Mouse (Mus musculus): ENCODE measurements around the gene Inpp5d.

The Inpp5d gene

DNA sequence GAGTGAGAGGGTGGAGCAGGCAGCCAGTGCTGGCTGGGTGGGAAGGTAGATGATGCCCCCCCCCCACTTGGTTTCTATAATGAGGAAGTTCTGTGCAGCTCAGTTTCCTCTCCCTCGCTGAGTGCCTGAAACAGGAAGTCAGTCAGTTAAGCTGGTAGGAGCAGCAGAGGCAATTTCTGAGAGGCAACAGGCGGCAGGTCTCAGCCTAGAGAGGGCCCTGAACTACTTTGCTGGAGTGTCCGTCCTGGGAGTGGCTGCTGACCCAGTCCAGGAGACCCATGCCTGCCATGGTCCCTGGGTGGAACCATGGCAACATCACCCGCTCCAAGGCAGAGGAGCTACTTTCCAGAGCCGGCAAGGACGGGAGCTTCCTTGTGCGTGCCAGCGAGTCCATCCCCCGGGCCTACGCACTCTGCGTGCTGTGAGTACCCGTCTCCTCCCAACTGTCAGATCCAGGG lies at the start of gene Inpp5d:
Inpp5d (plus strand) TSS at position 102 of the 458 bp plus-strand sequence.
- DNase-seq: no peak

DNA sequence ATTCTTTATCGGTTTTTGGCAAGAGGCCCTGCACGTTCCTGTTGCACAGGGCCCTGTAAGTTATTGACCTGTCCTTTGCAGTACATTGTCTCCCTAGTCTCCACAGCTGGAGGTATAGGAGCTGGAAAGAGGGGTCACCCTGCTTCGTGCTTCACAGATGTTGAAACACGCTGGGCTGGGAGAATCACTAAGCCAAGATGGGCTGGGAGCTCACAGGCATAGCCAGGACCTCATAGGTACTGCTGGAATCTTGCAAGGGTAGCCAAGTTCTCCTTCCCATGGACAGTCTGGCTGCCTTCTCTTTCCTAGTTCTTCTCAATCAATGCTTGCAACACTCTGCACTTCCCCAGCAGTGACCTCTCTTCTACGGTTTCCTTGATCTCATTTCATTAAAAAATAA lies 46.9 kb upstream of the Inpp5d start:
- no peak for DNase-seq

DNA sequence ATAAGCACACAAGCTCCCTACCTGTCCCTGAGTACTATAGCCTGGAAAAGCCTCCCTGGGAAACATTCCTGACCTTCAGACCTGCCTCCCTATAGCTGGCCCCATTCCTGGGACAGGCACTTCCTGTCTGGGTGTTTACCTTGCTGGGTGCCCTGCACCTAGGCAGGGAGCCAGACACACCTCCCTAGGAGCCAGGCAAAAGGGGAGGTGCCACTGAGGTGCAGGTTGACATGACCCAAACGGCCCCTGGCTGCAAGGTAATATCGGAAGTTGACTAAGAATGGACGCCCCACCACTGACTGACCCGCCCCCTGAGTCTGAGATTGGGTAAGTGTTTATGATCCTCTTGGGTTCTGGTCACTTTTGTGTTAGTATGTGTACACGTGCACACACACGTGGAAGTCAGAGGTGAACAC lies 46.3 kb upstream of the Inpp5d start, which contains the start of gene Ngef:
Ngef (minus strand) TSS at position 71 of the 416 bp plus-strand sequence.
- DNase-seq: no peak

DNA sequence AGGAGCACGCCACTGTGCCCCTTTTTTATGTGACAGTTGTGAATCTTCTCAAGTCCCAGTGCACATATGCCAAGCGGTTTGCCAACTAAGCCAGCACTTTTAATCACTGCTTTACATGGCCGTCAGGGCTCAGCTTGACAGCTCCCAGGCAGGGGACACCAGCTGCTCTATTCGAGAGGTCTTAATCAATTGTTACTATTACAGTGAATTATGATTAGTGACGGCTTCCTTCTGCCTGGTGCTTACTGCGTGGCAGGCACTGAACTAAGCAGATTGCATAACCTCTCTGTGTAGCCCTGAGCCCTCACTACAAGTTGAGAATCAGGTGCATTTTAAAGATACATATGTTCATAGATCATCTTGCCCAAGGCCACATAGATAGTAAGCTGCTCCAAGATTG lies 45.8 kb upstream of the Inpp5d start:
- no peak for DNase-seq

DNA sequence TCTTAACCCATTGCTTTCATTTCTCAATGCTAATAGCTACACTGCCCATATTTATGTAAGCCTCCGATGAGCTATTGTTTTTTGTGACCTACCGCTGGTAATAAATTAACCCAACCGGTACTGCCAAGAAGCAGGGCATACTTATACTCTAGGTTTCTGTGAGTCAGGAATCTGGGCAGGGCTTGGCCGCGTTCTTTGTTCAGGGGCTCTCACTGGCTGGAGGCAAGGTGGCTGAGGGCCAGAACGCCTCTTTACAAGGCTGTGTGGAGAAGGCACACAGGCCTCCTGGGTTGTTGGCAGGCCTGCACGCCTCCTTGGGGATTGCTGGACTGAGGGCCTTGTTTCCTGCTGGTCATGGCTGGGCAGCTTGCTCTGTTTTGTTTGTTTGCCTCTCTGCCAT lies 45.3 kb upstream of the Inpp5d start:
- DNase-seq: no peak

DNA sequence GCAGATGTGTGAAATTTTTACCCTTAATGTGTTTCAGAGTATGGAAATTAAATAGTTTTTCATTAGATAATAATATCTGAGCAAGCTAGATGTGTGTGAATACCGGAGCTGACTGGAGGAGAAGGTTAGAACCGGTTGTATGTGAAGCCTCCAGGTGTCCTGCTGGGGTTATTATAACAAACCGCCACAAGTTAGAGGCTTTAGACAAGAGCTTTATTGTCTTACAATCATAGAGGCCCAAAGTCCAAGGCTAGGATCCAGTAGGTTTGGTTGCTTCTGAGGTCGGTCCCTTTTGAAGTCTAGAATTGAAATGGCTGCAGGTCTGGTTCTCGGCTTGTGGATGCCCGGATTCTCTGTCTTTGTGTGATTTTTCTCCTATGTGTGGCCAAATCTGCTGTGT lies 41.1 kb upstream of the Inpp5d start:
- DNase-seq: no peak

DNA sequence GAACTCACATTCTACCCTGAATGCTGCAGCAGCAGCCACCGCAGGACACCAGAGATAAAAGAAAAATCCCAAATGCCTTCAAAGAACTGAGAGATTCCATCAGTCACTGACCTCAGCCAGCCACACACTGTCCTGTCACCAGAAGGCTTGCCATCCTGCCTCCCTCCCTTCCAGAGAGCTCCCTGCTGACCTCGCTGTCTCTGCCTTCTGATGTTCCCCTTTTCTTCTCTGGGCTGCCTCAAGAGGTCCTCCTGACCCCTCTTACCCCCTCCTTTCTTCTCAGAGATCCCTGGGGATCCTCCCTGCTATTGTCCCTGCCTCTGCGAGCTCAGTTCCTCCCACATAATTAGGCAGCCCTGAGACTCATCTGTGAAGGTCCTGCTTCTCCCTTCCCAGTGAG lies 39.3 kb upstream of the Inpp5d start:
- no peak for DNase-seq

DNA sequence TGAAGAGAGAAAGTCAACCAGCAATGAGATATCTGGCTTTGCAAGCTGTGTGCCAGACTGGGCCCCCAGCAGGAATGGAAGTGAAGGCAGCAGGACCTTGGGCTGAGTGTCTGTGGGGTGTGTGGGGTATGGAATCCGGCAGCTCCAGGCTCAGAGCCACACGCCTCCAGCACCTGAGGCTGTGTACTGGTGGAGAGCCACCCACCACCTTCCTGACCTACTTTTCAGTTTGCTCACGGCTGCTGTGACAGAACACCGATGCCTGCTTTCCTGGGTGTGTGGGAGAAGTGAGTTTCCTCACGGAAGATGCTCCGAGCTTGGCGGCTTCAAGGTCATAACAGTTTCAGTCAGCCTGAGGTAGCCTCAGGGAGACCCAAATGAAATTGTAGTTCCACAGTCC lies 30.9 kb upstream of the Inpp5d start:
- DNase-seq: peak; percentile 89

DNA sequence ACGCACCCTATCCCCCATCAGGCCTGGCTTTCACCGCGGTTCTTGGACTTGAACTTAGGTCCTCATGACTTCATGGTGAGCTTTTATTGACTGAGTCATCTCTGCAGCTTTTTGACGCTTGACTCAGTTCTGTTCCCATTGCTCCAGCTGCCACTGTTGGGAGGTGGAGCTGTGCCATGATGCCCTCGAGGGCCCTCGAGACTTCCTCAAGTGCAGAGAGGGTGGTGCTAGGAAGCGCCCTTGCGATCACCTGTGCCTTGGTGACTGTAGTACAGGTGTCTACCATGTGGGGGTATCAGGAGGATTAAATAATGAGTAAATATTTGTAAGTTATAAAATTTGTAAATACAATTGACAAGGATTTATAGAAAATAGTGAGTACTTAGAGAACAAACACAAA lies 30.1 kb upstream of the Inpp5d start:
- no peak for DNase-seq

DNA sequence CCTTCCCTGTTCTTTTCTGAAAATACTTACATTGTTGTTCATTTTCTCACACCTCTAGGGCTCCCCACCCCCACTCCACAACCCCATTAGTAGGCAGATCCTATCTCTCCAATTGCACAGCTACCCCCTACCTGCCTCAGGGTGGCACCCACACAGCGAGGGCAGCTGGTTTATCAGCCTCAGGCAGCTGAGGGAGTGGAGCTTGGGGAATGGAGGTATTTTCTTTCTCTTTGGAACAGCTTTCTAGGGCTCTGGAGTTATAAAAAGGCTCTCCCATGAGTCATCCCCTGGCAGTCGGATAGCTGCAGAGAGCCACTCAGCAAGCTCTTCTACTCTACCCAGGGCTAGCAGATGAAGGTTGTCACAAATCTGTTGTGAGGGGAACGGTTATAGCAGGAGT lies 25.9 kb upstream of the Inpp5d start:
- peak; percentile 80 for DNase-seq

DNA sequence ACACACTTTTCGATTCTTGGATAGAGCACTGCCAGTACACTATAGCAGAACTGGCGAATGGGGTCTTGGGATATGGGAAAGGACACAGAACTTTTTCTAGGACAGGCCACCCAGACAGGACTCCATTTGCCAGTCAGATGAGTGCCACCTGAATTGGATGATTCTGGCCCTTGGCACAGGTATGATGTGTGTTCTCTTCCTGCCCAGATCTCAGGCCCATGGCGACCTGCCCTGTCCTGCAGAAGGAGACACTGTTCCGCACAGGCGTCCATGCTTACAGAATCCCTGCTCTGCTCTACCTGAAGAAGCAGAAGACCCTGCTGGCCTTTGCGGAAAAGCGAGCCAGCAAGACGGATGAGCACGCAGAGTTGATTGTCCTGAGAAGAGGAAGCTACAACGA lies 25.4 kb upstream of the Inpp5d start:
- no peak for DNase-seq

DNA sequence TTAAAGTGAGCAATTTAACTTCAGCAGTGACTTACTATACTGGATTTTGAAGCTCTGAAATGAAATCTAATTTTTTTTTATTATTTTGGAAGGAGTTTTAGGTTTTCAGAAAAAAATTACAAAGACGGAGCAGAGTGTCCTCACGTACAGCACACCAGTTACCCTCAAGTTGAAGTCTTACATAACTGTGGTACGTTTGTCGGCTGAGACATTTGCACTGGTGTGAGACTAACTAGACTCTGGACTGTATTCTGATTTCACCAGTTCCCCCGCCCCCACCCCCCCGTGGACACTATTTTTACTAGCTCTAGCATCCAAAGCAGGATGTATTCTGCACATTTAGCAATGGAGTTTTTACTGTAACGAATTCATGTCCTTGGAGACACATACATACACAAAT lies 19.6 kb upstream of the Inpp5d start:
- DNase-seq: no peak

DNA sequence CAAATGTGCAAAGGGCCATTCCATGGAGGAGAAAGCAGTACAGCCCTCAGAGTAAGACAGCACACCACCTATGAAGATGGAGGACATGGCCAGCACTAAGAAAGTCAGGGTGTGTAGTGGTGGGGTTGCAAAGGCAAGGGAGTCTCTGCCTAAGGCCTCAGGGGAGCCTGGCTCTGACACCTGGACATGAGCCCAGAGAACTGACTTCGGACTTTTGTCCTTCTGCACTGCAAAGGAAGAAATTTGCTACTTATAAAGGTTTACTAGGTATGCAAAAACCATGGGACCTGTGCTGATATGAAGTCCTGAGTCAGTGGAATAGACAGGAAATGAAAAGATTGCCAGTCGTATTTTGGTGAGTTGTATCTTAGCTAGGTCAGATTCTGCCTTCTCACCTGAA lies 18.3 kb upstream of the Inpp5d start:
- no peak for DNase-seq

DNA sequence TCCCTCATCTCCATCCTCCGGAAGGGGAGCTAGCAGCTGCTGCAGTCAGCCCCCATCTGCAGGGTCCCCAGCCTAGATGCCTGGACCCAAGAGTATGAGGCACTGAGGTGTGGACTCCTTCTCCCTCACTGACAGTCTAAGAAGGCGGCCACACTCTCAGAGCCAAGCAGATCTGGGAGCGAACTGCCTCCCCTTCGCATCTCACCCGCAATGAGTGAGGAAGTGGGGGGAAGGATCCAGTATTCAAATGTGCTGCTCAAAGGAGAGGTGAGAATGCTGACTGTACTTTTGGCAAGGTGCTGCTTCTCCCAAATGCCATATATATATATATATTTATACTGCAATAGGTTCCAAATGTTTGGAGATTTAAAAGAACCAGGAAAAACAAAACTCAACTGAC lies 16.7 kb upstream of the Inpp5d start:
- peak; percentile 80 for DNase-seq

DNA sequence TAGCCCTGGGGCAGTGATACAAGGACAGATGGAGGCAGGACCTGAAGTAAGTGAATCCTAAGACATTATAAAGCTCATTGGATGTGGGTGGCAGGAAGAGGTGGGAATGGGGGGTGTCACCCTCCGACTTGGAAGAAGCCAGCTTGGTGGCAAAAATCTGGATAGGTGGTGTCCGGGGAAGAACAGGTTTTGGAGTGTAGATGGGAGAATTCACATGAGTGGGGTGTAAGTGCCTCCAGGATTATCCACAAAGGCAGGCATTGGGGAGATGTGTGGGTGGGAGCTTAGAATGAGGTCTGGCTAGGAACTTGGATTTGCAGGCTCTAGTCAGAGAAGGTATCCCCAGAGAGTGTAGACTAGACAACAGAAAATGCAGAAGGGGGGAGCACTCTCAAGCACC lies 14.8 kb upstream of the Inpp5d start:
- peak; percentile 71 for DNase-seq

DNA sequence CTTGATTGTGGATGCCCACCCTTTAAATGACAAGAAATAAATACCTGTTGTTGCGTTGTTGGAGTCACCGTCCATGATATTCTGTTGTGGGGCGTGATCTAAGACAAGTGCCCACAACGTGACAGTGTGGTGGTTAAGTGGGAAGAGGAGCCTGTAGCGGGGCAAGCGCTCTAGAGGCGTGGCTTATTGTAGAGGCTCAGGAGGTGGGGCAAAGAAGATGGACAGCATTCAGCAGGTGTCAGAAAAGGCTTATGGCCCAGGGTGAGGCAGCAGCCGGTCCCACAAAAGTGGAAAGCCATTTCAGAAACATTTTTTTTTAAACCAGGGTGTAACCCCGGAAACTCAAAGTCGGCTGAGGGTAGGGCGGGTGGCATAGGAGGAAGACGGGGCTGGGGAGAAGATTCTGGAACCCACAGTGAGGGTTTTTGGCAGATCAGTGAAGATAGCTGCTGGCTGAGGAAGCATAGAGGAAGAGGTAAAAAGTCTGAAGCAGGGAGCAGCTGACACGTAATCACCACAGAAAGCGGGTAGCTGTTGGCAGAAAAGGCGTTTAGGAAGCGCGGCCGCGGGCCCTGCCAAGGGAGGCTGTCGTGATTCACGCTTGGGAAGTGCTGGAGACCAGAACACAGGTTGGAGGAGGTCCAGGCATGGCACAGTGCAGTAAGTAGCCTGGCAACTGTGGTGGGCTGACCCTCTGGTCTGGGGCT lies 12.6 kb upstream of the Inpp5d start:
- DNase-seq: peak; percentile 87

DNA sequence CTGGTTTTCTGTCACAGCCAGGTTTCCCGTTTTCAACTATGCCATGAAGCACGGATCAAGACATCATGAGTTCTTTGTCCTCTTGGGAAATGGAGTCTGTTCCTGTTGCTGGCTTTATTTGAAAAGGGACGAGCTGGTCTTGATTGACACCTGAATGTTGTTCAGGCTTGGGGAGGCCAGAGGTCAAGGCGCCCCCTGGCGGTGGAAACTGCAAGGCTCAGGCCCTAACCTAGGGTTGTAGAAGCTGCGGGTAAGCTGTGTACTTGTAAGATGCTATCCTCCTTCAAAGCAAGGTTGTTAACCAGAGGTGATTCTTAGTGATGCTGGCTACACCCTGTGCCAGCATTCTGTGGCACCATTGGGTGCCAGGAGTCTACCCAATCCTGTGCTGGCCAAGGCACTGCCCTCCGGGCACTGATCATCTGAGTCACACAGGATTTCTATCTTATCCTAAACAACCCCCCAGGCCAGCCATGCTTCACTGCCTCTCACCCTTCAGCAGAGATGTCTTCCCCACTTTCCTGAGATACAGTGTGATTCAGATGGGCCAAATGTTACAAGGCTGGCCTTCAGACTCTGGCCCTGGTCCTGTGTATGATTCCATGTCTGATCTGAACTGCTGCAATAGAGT lies 11.6 kb upstream of the Inpp5d start:
- no peak for DNase-seq

DNA sequence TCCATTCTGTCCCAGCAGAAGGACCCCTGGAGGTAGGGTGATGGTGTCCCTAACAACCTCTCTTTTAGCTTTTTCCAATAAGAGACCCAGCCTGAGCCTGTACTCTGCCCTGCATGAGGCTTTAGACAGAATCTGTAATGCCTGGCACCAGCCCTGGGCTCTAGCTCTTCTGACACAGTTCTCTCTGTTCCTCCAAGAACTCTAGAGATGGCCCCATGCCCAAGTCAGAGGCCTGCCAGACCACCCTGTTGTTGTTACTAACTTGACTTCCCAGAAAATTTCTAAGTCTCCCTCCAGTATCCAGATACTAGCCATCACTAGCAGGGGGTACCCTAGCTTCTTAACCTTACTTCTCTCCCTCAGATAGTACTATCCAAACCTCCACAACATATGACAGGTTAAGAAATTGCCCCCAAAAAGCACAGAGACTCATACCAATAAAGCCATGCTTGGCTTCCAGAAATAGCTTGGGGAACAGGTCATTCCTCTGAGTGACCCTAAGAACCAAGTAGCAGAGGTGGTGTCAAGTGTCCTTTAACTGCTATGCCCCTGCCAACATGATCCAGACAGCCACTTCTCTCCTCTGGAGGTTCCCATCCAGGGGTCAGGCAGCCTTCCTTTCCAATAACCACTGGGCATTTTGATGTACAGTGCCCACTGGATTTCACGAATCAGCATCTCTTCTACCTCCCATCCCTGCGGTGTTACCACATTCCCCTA lies 5.4 kb upstream of the Inpp5d start:
- DNase-seq: no peak

DNA sequence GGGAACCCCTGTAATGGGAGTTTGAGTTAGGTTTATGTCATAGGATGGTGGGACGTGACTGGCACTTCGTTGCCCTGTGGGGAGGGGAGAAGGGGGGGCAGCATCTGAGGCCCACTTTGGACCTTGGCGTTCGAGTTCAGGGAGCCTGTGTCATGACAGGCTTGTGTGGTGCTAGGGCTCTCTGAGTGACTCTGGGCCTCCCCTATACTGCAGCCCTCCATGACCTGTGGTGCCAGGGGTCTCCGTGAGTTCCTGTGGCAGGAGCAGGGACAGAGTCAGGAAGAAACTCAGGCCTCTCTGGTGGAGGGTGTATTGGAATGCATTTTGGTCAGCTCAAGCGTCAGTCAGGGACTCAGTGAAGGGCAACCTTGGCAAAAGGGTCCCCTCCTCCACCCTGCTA lies 581 bp downstream of the Inpp5d start:
- DNase-seq: no peak

DNA sequence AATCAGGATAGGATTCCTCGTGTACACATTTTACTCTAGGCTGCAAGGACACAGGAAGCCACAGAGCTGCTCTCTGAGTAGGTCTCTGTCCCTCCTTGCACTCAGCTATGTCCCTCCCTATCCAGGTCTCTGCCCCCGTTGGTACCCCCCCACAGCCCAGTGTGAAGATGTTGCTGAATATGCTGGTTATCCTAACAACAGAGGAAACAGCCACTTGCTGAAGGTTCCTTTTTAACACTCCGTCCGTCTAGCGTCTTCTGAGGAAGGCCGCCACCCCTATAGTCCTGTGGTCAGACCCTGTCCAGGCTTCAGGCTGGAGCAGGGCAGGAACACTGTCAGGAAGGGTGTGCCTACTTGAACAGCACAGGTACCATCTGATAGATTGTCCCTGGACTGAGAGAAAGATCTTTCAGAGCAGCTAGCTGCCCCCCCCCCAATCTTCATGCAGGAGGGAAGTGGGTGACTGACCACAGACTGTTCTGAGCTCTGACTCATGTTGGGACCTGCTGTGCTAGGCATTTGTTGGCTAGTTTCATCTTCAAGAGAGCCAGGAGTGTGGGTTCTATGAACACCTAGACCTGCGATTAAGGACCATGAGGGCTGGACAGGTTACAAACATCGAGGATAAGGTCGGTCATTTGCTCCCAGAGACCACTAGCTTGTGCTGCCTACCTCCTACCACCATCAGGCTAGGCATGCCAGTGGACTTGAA lies 1.2 kb downstream of the Inpp5d start:
- DNase-seq: no peak

DNA sequence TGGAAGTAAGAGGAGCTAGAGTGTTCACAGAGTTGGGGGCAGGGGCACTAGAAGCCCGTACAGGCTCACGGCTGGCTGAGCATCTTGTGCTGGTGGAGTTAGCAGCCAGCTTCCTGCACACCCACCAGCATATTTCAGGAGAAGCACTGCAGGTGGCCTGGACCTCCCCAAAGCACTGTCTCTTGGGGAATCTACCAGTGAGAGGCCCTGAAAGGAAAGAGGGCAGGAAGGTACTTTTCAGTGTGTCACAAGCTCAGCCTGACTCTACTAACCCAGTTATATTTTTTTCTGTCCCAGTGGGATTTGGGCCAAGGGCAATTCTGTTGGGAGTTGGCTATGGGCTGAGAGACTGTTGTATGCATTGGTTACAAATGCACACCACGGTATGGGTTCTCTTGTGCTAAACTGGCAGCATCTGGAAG lies 1.8 kb downstream of the Inpp5d start:
- peak; percentile 60 for DNase-seq

DNA sequence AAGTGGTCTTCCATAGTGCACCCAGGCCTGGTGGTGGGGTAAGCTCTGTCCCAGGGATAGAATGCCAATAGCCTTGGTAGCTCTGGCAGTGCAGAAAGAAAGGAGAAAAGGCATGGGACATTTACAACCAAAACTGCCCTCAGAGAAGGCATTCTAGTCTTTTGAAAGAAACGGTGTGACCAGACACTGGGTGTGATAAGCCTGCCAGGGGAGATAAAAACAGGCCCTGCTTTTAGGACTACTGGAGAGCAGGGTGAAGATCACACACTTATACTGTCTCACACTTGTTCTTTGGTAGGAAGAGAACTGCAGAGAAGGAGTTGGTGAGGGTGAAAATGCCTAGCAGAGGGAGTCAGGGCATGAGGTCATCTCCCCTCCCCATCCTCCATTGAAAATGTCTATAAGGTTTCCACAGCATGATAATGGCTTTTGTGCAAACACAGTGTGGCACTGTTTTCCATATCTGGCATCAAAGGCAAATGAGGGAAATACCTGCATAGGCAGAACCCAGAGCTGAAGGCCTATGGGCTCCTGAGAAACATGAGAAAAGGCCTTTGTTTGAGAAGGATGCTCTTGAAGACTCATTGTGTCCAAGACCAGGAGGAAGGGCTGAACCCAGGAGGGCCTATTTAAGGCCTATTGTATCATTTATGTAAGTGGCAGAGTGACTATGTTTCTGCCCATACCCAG lies 4.0 kb downstream of the Inpp5d start:
- DNase-seq: no peak

DNA sequence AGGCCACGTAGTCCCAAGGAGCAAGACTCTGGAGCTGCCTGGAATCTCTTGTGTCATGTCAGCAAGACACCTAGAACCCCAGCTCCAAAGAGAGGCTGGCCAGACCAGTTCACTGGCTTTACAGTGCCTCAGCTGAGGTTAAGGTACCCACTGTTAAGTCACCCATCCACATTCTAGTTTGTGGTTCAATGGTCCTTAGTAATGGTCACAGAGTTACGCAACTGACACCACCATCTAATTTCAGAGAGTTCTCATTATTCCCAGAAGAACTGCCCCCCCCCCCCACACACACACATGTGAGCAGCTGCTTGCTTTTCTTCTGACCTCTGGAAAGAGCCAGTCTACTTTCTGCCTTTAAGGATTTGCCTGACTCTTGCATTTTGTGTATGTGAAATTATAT lies 4.7 kb downstream of the Inpp5d start:
- no peak for DNase-seq
